In the genomic region with DNA sequence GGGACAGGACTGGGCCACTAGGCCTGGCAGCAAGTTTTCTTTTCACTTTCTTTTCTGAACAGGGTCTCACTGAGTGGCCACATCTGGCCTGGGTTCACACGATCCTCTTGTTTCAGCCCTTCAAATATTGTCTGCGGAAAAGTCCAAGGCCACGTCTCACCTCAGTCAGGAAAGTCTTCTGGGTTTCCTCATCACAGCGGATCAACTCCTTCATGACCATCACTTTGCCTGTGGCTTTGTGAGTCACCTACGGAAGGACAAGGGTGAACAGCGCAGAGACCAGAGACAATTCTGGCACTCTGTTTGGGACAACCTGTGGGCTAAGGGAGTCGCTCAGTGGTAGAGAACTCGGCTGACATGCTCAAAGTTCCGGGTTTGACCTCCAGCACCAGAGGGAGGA, we compare ENCODE assay signal across 16 mouse cellular contexts.
"Had no signal": no experiment of that assay in that cellular context is flagged by ENCODE, and none has a peak within 500 bp of the region (broad histone marks: within the 10 kb centered on the region; RNA-seq: fewer than 3 reads in every experiment).

No protein-coding gene starts in this region.

- DNase-seq: retina, postnatal 1 day; right cerebral cortex, adult 18-20 months; right cerebral cortex, postnatal 14 days; right cerebral cortex, postnatal 25 days; right cerebral cortex, postnatal 4 days; spleen, adult 18-20 months; thymus, adult 18-20 months; thymus, adult 2 months; thymus, postnatal 14 days; thymus, postnatal 25 days; thymus, postnatal 36 days; thymus, postnatal 4 days had no signal

- H3K27ac ChIP-seq: neural tube, embryonic 13.5 days; neural tube, embryonic 15.5 days; stomach, embryonic 15.5 days; stomach, postnatal 0 days had no signal

- H3K4me3 ChIP-seq: neural tube, embryonic 13.5 days; neural tube, embryonic 15.5 days; stomach, embryonic 15.5 days had no signal
